Mouse (Mus musculus) forebrain, embryonic 12.5 days (tissue): ENCODE measurements at regions not wholly inside any gene's neighbourhood (a gene's known extent, or its start where the extent isn't known, plus 50 kb on each side); places are given as distances from the start of the nearest gene placed in this dataset.

ENCODE experiments used
- ATAC-seq: fragments of 200-750 bp; cut with Nextera tagmentation; 2 replicates; pipeline ENCODE4 v1.8.0; 2017; ENCODE audit warnings: moderate TSS enrichment; ENCODE audit not compliant: low FRiP score
- H3K27ac ChIP-seq: fragments of 300-500 bp; sonication (generic); 2 replicates; pipeline ENCODE4 v1.5.1; 2016; ENCODE audit warnings: mild to moderate bottlenecking
- H3K27me3 ChIP-seq: fragments of 300-500 bp; sonication (generic); 2 replicates; pipeline ENCODE4 v1.6.1; 2016; ENCODE audit warnings: mild to moderate bottlenecking
- H3K36me3 ChIP-seq: fragments of 300-500 bp; sonication (generic); replicated peaks from 2 replicates; pipeline ENCODE4 v1.6.1; 2016; ENCODE audit warnings: mild to moderate bottlenecking
- H3K4me1 ChIP-seq: fragments of 300-500 bp; sonication (generic); 2 replicates; pipeline ENCODE4 v1.6.1; 2016
- H3K4me2 ChIP-seq: fragments of 300-500 bp; sonication (generic); 2 replicates; pipeline ENCODE4 v1.6.1; 2016; ENCODE audit warnings: mild to moderate bottlenecking, moderate library complexity
- H3K4me3 ChIP-seq: fragments of 300-500 bp; sonication (generic); replicated peaks from 2 replicates; pipeline ENCODE4 v1.5.1; 2016; ENCODE audit warnings: mild to moderate bottlenecking
- H3K9ac ChIP-seq: fragments of 300-500 bp; sonication (generic); 2 replicates; pipeline ENCODE4 v1.6.1; 2016; ENCODE audit warnings: mild to moderate bottlenecking
- H3K9me3 ChIP-seq: fragments of 300-500 bp; sonication (generic); 2 replicates; pipeline ENCODE4 v1.6.1; 2016
- WGBS: fragments of 180-500 bp; shearing (Covaris S2); methylation state at CpG from one replicate; pipeline ENCODE4 v1.1.7; 2016; 5-methylcytosine and 5-hydroxymethylcytosine counted together

DNA sequence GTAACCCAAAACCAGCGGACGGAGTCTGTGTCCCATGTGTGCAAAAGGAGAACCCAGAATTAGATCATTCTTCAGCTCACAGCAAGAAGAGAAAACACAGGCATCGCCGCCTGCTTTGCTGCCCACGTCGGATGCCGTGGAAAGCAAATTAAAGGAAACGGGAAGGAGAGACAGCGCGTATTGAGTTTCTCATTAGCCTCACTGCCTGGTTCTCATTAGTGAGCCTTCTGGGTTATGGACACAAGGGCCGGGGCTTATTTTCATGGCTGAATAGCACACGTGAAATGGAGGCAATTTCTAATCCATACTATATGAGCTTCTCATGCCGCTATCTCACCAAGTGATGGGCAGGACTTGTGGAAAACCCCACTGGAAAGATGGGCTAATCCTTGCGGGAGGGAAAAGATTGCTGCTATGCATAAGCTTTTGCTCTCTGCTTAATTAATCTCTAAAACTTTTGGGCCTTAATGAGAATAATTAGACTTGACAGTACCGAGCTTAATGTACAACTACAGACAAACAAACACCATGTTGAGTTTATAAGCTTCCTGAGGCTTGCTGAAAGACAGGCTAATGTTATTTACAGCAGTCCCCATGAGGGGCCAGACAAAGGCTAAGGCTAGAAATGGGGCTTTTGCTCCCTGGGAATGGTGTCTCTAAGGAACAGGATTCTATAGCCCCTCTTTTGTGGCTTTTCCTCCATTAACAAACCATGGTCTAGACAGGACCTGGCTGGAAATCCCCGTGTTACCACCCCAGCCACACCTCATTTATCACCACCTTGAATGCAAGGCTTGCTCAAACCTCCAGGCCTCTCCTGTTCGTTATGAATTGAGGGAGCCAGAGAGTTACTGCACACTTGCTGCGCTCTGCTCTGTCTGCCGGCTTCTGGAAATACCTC lies 145.8 kb downstream of the Cd83 start:
- Histone ChIP-seq H3K4me2 (no peak overlapping the region), H3K36me3 (no peaks in the 10 kb centered on the region), H3K4me1 (peaks cover 20% of the 10 kb centered on the region), H3K27ac (peak overlapping the region; percentile 68), H3K4me3 (no peak overlapping the region), H3K27me3 (peaks cover 23% of the 10 kb centered on the region; the same call in 1 of the 2 replicates), H3K9ac (no peak overlapping the region), H3K9me3 (no peaks in the 10 kb centered on the region)
- ATAC-seq: peak; percentile 81
- WGBS: 34% methylated on average over 19 of the region's 19 CpGs

GRCm38 (mm10) chr13:43932946-43933345 lies 148.4 kb downstream of the Cd83 start:
- Histone ChIP-seq H3K9me3 (no peaks in the 10 kb centered on the region), H3K4me1 (peaks cover 36% of the 10 kb centered on the region), H3K4me2 (no peak overlapping the region), H3K27ac (no peak overlapping the region), H3K36me3 (no peaks in the 10 kb centered on the region), H3K9ac (no peak overlapping the region), H3K27me3 (peaks cover 18% of the 10 kb centered on the region; the same call in 1 of the 2 replicates), H3K4me3 (no peak overlapping the region)
- no peak for ATAC-seq
- WGBS: 48% methylated on average over 7 of the region's 7 CpGs

DNA sequence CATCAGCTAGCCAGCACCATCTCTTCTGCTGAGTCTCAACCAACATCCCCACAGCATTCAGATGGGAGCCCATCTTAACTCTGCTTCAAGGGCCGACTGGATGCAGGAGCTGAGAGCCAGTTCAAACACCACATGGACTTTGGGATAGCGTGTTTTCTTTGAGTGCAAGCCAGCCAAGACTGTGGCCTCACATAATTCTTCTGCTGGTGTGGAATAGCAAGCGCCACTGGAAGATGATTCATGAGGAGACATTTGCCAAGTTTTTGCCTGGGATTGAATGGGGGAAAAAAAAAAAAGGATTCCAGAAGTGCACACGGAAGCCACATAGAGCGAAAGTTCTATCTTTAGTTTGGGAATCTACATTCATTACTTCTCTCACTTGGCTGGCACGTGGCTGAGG lies 150.7 kb downstream of the Cd83 start:
- H3K4me3 ChIP-seq: no peak overlapping the region
- H3K9ac ChIP-seq: no peak overlapping the region
- 93% methylated on average over 6 of the region's 6 CpGs for WGBS
- no peak overlapping the region for H3K4me2 ChIP-seq
- H3K9me3 ChIP-seq: peaks cover 2% of the 10 kb centered on the region; the same call in 1 of the 2 replicates
- peaks cover 46% of the 10 kb centered on the region for H3K4me1 ChIP-seq
- no peak overlapping the region for H3K27ac ChIP-seq
- H3K36me3 ChIP-seq: no peaks in the 10 kb centered on the region
- peaks cover 17% of the 10 kb centered on the region; the same call in 1 of the 2 replicates for H3K27me3 ChIP-seq
- ATAC-seq: no peak

DNA sequence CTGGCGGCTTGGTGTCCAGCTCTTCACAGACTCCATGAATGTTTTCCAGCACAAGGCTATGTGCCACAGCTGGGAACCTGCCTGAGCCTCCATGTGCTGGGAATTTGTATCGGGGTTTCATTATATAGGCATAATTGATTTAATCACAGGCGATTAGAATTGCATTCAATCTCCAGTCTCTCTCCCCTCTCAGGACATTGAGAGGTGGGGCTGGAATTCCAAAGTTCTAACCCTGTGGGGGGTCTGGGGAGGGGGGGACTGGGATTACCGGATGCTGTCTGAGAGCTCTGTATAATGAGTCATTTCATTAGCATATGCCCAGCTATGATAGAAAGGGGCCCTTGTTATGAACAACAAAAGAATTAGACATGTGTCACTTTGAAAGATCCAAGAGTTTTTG lies 151.9 kb downstream of the Cd83 start:
- Histone ChIP-seq H3K9ac (no peak overlapping the region), H3K27ac (peak overlapping the region; percentile 16; the same call in 1 of the 2 replicates), H3K4me1 (peaks cover 36% of the 10 kb centered on the region), H3K9me3 (peaks cover 3% of the 10 kb centered on the region; the same call in 1 of the 2 replicates), H3K4me3 (no peak overlapping the region), H3K27me3 (peaks cover 17% of the 10 kb centered on the region), H3K36me3 (no peaks in the 10 kb centered on the region), H3K4me2 (no peak overlapping the region)
- WGBS: 5% methylated on average over 4 of the region's 4 CpGs
- peak; percentile 75 for ATAC-seq

DNA sequence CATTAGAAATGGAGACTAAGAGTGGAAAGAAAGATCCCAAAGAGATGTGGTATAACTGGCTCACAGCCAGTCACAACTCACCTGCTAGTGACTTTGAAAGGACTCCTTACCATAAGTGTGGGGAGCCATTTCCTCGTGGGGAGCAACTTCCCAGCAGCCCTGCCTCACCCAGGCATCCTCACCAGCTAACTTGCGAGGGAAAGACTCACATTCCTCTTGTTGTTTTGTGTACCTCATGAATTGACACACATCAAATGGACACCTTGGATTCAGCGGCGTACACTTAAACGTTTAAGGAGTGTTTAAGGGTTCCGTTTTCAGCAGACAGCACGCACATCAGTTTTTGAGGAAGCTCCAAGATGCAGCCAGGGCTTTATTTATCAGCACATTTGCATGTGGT lies 154.0 kb downstream of the Cd83 start:
- ATAC-seq: no peak

DNA sequence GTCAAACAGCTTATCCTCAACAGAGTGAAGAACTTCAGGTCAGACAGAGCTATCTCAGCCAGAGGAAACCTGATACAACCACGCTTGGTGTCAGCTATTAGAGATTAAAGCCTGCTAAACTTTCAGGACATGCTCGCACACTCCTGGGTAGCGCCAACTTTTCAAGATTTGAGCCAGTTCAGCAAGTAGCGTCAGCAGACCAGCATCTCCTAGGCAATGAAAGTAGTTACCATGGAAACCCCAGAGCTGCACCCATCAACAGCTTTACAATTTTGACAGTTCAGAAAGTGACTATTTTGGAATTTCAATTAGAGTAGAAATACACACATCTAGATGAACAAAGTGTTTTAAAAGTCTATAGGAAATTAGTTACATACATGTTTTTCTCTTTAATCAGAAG lies 154.8 kb downstream of the Cd83 start:
- H3K9me3 ChIP-seq: peaks cover 3% of the 10 kb centered on the region; the same call in 1 of the 2 replicates
- H3K9ac ChIP-seq: no peak overlapping the region
- ATAC-seq: no peak
- H3K4me2 ChIP-seq: no peak overlapping the region
- H3K4me1 ChIP-seq: peaks cover 33% of the 10 kb centered on the region
- H3K27ac ChIP-seq: no peak overlapping the region
- H3K36me3 ChIP-seq: no peaks in the 10 kb centered on the region
- H3K27me3 ChIP-seq: peaks cover 6% of the 10 kb centered on the region
- 25% methylated on average over 4 of the region's 4 CpGs for WGBS
- H3K4me3 ChIP-seq: no peak overlapping the region

More for the DNA sequence above, 154.0 kb downstream of the Cd83 start:
- 68% methylated on average over 7 of the region's 7 CpGs for WGBS
- Histone ChIP-seq H3K4me2 (no peak overlapping the region), H3K4me1 (peaks cover 29% of the 10 kb centered on the region), H3K9ac (no peak overlapping the region), H3K36me3 (no peaks in the 10 kb centered on the region), H3K27ac (no peak overlapping the region), H3K4me3 (no peak overlapping the region), H3K9me3 (peaks cover 3% of the 10 kb centered on the region; the same call in 1 of the 2 replicates), H3K27me3 (peaks cover 7% of the 10 kb centered on the region)

- Histone ChIP-seq H3K9ac (no peak overlapping the region), H3K4me3 (no peak overlapping the region), H3K4me1 (peaks cover 22% of the 10 kb centered on the region), H3K27me3 (no peaks in the 10 kb centered on the region; the same call in none of the 2 replicates), H3K9me3 (peaks cover 3% of the 10 kb centered on the region; the same call in 1 of the 2 replicates), H3K4me2 (no peak overlapping the region), H3K36me3 (no peaks in the 10 kb centered on the region), H3K27ac (no peak overlapping the region)
- ATAC-seq: no peak
- WGBS: 74% methylated on average over 8 of the region's 8 CpGs
Observed at GRCm38 (mm10) chr13:43941731-43942130, 157.2 kb downstream of the Cd83 start.

DNA sequence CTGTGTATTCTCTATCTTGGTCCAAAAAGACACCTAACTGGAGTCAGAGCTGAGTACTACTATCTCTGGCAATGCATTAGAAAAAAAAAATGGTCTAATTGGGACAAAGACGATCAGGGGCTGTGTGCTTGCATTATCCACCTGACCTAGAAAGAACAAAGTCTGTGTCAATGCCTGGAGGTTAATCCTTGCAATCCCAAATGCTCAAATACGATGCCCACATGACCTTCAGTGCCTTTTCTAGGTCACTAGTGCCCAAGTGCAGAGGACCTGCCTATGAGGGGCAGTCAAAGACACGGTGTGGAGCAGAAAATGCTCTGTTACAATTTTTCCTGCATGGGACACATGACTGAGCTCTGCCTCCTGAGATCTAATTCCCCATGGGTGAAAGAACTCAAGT lies 164.0 kb downstream of the Cd83 start:
- Histone ChIP-seq H3K4me2 (no peak overlapping the region), H3K27me3 (peaks cover 11% of the 10 kb centered on the region; the same call in 1 of the 2 replicates), H3K4me1 (peaks cover 28% of the 10 kb centered on the region), H3K9me3 (no peaks in the 10 kb centered on the region), H3K27ac (no peak overlapping the region), H3K4me3 (no peak overlapping the region), H3K36me3 (no peaks in the 10 kb centered on the region), H3K9ac (no peak overlapping the region)
- ATAC-seq: no peak
- WGBS: 46% methylated on average over 3 of the region's 3 CpGs

- Histone ChIP-seq H3K27me3 (peaks cover 11% of the 10 kb centered on the region; the same call in 1 of the 2 replicates), H3K4me1 (peaks cover 24% of the 10 kb centered on the region), H3K4me2 (peak overlapping the region; percentile 17; the same call in 1 of the 2 replicates), H3K9me3 (no peaks in the 10 kb centered on the region), H3K27ac (peak overlapping the region; percentile 42; the same call in 1 of the 2 replicates), H3K36me3 (no peaks in the 10 kb centered on the region), H3K4me3 (no peak overlapping the region), H3K9ac (no peak overlapping the region)
- WGBS: 24% methylated on average over 15 of the region's 15 CpGs
- peak; percentile 94 for ATAC-seq
Observed at GRCm38 (mm10) chr13:43949740-43950643, 165.4 kb downstream of the Cd83 start.

DNA sequence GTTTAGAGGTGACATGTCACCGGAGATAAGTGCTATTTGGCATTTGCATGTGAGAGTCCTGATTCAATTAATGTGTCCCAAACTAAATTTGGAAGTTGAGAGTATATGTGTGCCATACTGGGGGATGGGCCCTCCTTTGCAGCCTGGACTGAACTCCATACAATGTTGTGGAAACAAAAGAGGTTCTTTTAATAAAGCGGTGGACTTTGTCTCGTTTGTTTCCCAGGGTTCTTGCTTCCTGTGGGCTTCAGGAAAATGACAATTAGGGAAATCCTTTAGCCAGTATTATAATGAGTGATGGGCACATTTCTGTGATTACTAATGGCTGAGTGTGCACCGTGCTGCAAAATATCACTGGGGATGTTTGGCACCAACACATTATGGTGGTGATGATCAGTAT lies 167.9 kb downstream of the Cd83 start:
- no peak overlapping the region for H3K4me2 ChIP-seq
- H3K36me3 ChIP-seq: no peaks in the 10 kb centered on the region
- WGBS: 40% methylated on average over 4 of the region's 4 CpGs
- H3K4me1 ChIP-seq: peaks cover 24% of the 10 kb centered on the region
- no peak for ATAC-seq
- H3K9me3 ChIP-seq: no peaks in the 10 kb centered on the region
- no peak overlapping the region for H3K27ac ChIP-seq
- no peak overlapping the region for H3K4me3 ChIP-seq
- H3K9ac ChIP-seq: no peak overlapping the region
- H3K27me3 ChIP-seq: peaks cover 13% of the 10 kb centered on the region

DNA sequence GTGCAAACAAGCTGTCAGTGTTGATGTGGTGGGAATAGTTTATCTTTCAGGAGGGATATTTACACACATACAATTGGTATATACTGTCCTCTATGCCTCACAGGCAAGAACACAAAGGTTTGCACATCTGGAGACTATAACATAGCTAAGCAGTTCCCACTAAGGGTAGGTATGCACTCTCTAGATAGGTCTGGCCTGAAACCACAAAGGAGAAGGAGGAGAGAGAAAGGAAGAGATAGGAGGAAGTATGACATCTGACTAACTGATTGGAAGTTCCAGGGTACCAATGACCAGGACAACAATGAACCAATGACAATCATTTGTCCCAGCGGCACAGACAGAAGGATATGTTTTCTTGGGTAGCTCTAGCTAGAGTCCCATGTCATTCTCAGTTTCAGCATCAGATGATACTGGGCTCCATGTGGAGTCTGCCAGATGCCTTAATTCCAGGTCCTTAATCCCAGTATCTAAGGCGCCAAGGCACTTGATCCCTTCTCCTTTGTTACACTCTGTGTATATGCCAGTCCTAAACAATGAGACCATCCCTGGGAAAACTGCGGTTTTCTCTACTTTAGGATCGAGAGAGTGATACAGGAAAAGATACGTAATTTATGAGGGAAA lies 168.5 kb downstream of the Cd83 start:
- ATAC-seq: no peak
- no peak overlapping the region for H3K27ac ChIP-seq
- H3K4me2 ChIP-seq: no peak overlapping the region
- H3K4me3 ChIP-seq: no peak overlapping the region
- peaks cover 19% of the 10 kb centered on the region for H3K27me3 ChIP-seq
- H3K4me1 ChIP-seq: peaks cover 24% of the 10 kb centered on the region
- H3K9me3 ChIP-seq: no peaks in the 10 kb centered on the region
- H3K9ac ChIP-seq: no peak overlapping the region
- no peaks in the 10 kb centered on the region for H3K36me3 ChIP-seq
- WGBS: 64% methylated on average over 5 of the region's 5 CpGs
